Mouse (Mus musculus): ENCODE measurements around the gene Aknad1. TPM values are rescaled to one million over a fixed set of nuclear protein-coding genes. Genes with fewer than 3 reads are reported as not detected.

Aknad1 gene
- not detected in 2 replicates for polyA plus RNA-seq (2012)

DNA sequence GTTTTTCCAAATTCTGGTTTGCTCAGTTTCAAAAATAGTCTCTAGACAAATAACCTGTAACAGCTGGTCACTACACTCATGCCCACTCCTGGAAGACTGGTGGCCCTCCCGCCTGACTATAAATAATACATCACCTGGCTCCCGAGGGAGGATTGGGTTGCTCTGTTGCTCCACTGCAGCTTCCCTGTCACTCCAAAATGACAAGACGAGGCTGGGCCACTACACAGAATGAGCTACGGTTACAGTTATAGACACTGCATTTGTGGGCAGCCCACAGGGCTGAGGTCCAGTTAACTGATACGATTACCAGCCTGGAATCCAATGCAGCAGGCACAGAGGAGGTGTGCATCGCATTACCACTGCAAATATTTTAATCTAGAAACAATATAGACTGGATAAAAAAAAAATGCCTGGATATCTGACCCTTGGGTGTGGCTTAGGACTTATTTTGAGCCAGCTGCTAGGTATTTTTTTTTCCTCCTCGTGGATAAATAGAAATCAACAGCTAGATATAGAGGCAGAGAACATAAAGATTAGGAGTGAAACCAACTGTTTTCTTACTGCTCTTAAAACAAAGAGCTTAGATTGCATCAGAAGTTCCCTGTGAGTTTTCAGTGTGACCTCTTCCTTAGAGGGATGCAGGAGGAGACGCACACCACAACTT, at the start of gene Aknad1:
Gene Aknad1 (plus strand): TSS at position 614 of the 664 bp plus-strand sequence.
- no peak for TF ChIP-seq GATA1 (IDR thresholded peaks at IDR 0.05; ENCODE audit: low read length)

DNA sequence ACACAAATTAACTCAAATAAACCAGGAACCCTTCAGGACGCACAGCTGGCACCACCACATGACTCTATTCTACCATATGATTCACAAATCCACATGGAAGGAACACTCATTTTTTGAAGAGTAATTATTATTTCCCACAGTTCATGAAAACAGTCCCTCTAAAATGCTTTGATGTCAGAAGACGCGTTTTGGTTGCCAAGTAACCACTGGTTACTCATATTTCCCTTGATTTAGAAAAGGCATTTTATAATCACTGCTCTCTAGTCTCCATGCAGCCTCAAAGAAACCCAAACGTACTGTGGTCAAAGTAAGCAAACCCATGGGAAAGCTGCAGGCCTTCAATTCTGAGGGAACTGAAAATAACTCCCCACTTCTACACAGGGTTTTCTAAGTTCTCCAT, 49.5 kb upstream of the Aknad1 start:
- TF ChIP-seq GATA1 (IDR thresholded peaks at IDR 0.05; ENCODE audit: low read length), result no peak

DNA sequence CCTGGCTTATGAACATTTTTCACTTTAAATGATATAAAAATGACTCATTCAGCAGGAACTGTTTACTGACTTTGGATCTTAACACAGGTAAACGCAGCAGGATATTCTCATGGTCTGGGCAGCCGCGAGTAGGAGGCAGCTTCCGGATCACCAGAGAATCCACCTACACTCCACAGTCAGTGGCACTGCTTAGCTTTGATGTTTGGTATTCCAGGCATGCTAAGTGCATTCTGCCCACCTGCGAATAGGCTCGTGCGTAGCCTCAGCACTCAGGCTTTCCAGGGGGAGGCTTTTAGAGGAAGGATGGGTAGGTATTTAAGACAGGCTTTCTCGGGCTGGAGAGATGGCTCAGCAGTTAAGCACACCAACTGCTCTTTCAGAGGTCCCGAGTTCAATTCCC, 45.1 kb upstream of the Aknad1 start:
- TF ChIP-seq GATA1 (IDR thresholded peaks at IDR 0.05; ENCODE audit: low read length), result no peak

DNA sequence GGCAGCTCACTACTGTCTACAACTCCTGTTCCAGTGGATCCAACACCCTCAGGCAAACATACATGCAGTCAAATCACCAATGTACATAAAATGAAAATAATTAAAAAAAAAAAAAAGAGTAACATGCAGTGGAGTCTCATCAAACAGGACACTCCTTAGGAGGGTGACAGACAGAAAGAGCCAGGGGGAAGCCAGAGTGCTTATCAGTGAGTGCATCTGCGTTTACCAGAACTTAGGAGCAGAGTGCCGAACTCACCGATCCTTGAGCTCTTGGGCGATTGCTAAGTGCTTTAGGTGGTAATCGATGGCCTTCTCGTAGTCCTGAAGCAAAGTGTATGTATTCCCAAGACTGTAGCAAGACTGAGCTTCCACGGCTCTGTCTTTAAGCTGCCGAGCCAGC, 40.8 kb upstream of the Aknad1 start:
- no peak for TF ChIP-seq GATA1 (IDR thresholded peaks at IDR 0.05; ENCODE audit: low read length)

DNA sequence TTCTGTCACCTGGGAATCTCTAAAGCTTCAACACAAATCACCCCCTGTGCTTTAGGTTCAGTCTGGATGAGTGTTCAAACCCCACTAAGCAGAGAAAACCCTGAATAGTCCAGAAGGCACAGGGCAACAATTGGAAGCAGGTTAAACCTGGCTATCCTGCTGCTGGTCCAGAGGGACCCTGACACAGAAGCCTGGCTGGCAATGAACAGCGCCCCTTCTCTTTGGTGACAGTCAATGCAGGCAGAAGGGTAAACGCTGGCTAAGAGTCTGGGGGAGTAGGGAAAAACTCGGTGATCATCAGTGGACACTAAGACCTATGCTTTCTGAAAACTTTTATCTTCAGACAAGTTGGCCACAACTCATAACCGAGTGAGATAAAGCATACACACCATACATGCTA, 39.7 kb upstream of the Aknad1 start:
- no peak for TF ChIP-seq GATA1 (IDR thresholded peaks at IDR 0.05; ENCODE audit: low read length)

DNA sequence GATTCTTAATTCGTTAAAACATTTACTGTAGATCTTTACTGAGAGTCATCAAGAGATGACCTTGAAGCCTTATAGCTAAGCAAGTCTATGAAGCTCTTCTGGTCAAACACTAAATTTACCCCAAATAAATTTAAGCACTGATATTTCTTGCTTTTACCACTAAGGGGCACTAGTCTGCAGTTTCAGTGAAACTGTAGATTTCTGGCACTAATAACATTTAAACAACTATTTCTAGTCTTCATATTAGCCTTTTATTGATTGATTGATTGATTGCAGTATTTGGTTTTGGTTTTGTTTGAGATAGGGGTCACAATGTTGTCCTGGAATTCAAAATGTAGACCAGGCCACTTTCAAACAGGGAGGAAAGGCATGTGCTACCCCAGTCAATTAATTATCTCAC, 38.2 kb upstream of the Aknad1 start:
- no peak for TF ChIP-seq GATA1 (IDR thresholded peaks at IDR 0.05; ENCODE audit: low read length)

DNA sequence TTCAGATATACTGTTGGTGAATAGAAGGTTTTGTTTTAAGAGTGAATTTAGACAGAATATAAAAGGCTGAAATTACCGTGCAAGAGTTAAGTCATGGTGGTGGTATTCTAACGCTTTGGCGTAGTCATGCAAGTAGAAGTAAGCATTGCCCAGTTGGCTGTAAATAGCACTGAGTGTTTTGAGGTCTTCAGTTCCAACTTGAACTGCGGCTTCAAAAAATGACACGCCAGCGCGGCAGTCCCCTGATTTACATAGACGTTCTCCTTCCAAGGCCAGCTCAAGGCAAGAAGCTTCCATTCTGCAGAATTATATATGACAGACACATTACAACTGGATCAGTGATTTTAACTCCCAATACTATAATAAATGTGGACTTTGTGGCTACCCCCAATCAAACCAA, 36.7 kb upstream of the Aknad1 start:
- no peak for TF ChIP-seq GATA1 (IDR thresholded peaks at IDR 0.05; ENCODE audit: low read length)

DNA sequence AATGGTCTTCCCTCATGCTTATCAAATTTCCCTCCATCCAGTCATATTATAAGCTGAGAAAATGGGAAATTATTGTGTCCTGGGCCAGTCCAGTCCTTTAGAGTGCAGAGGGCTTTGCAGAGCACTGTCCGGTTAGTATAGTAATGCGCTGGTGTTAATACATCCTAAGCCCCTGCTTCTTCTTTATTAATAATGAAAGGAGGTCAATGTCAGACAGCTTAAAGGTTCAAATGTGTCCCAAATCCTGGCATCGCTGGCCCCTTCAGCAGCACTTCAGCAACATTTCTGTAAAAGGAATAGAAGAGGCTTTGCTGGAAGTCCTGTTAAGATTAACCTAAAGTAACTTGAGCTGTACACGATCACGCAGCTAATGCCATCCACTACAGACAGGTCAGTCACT, 28.2 kb upstream of the Aknad1 start:
- no peak for TF ChIP-seq GATA1 (IDR thresholded peaks at IDR 0.05; ENCODE audit: low read length)

DNA sequence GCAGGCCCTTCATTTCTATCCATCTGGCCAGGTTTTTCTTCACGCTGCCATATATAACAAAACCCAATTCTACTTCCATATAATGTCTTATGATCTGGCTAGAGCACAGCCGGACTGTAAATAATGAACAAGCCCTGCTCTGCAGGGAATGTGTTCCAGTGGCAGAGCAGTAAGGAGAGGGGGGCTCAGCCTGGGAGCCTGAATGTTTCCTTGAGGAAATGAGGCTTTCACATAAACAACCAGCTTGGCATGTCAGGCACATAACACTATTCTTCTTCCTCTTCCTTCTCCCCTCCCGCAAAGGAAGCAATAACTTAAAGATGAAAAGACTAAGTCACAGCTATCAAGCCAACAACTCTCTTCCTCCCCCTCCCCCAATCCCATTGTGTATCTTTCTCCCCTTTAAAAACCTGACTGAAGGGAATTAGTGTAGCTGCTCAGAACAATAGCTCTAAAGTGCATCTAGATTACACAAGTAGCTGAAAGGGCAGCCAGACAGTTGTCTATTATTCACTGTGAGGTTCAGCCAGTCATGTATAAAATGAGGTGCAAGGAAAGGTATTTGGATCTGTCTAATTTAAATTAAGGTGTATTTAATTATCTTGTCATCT, 26.3 kb upstream of the Aknad1 start:
- no peak for TF ChIP-seq GATA1 (IDR thresholded peaks at IDR 0.05; ENCODE audit: low read length)

DNA sequence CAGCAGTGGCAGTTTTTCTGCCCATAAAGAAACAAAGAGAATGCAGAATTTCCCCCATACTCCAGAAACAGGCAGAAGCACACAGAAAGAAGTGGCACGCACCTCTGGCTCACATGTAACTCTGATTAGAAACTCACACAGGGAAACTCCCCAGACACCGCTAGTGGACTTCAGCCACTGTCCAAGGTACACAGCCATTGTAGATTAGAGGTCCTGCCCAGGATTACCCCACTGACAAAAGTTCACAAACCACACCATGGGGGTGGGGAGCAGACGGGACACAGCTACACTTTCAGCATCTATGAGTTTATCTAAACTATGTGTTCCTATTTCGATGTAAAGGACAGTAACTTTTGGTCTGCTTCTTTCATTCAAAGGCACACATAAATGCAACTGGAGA, 24.6 kb upstream of the Aknad1 start:
- no peak for TF ChIP-seq GATA1 (IDR thresholded peaks at IDR 0.05; ENCODE audit: low read length)

DNA sequence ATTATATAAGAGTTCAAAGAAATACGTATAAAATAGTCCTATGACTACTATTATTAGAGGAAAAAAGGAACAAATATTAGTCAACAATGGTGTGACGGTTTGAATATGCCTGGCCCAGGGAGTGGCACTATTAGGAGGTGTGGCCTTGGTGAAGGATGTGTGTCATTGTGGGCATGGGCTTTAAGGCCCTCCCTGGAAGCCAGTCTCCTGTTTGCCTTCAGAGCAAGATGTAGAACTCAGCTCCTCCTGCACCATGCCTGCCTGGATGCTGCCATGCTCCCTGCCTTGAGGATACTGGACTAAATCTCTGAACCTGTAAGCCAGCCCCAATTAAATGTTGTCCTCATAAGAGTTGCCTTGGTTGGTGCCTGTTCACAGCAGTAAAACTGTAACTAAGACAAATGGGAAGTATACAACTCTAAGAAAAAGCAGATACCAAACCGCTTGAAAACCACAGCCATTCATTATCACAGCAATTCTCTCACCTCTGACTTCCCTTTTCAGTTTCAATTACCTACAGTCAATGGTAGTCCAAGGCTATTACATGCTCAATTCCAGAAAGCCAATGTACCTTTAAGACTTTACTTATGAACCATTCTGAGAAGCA, 21.5 kb upstream of the Aknad1 start:
- TF ChIP-seq GATA1 (IDR thresholded peaks at IDR 0.05; ENCODE audit: low read length), result no peak

DNA sequence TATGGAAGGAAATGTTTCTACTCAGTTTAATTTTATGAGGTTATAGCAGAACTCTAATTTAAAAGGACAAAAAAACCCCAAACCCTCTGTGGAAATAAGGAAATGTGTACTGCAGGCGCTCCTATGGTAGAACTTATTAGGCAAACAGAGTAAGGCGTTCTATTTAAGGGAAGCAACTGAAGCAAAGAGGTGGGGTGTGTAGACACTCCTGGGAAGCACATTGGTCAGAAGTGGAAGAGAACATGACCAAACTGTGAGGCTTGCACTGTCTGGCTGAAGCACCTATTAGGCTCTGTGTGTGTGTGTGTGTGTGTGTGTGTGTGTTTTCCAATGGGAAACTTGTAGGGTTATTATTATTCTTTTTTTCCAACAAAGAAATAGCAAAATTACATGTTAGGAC, 20.1 kb upstream of the Aknad1 start:
- no peak for TF ChIP-seq GATA1 (IDR thresholded peaks at IDR 0.05; ENCODE audit: low read length)

DNA sequence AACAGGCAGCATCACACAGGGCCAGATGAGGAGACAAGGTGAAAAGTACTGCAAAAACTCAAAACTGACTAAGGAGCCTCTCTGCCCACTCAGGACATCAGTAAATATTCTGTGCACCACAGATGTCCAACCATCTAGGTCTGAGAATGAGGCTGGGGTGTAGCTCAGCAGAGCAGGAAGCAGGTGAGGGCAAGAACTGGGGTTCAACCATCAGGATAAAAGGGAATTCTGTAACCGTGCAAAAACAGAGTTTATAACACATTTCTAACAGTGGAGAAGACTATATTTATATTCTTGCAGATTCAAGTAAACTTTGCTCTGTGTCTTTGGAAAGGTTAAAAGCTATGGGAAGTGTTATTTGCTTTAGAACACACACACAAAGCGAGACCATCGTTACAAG, 19.7 kb upstream of the Aknad1 start:
- TF ChIP-seq GATA1 (IDR thresholded peaks at IDR 0.05; ENCODE audit: low read length), result no peak

DNA sequence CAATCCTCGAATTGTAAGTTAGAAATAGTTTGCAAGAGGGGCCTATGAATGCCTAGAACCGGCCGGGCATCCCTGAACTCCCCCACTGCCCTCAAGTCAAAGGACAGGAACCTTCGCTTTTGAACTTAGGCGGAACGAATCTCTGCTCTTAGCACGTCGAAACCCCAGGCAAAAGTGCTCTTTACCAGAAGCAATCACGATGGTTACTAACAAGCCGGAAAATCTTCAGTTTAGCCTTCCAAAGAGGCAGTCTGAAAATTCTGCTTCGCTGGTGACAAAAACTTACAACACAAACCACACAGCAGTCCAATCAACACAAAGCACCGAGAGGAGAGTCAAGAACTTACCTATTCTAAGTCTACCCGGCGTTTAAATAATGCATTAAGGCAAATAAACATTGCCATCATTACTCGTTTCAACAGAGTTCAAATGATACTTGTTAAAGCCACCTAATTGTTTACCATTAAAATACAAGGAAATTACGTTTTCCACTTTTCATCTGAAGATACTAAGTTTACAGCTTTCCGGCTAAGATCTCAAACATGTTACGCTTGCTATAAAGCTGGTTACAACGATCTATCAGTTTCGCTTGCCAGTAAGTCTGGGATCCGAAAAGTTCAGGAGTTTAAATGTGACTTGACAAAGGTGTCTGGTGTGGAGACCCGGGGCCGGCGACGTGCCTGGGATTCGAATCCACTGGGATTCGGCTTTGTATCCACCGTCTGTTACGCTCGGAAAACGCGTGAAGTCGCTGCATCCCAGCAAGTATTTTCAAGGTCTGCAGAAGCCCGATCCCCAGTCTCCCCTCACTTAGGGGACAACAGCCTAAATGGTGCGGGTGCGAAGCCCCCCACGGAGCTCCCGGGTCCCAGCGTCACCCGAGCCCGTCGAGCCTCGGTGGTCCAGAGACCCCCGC, 18.1 kb upstream of the Aknad1 start:
- no peak for TF ChIP-seq GATA1 (IDR thresholded peaks at IDR 0.05; ENCODE audit: low read length)

DNA sequence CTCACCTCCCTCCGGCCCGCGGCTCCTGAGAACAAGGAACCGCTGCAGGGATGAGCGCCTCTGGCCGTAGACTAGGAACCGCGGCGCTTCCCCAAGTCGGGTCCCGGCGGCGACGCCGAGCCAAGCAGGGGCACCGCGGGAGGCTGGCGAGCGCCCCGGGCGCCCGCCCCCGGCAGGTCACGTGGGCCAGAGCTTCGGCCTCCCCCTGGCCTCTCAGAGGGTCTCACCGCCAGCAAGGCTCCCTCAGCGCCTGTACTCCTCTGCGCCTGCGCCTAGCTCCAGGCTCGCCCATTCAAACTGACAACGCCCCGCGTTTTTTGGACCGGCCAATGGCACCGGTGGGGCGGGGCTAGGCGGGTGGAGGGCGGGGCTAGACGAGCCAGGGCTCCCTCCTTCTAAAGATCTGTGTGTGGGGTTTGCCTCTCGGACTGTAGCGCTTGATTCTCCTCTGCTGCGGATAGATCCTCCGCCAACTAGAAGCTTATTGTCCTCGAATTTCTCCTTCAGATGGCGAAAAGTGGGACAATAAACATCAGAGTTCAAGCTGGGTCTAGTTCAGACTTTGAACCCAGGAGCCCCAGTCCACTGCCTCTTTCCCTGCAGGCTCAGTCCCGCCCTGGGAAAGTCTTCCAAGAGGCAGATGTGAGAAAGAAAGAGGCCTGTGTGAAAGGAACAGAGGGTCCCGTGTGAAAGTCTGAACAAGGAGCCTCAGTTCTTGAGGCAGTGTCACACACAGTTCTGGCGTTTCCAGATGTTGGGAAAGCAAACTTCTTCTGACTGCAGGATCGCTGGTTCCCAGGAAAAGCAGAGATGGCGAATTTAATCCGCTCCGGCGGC, 17.2 kb upstream of the Aknad1 start, which contains the start of gene Gpsm2:
Gene Gpsm2 (minus strand): TSS at position 274 of the 837 bp plus-strand sequence.
- no peak for TF ChIP-seq GATA1 (IDR thresholded peaks at IDR 0.05; ENCODE audit: low read length)
